Mouse (Mus musculus) ZHBTc4 (cell line): ENCODE results near the gene Atp2b2.

Experiments used
- DNase-seq: peaks from one replicate; pipeline ENCODE4 v3.0.0-alpha.2; 2011; ENCODE audit warnings: low read depth, low spot score

Gene Atp2b2

GRCm38 (mm10) chr6:113792368-113792767 lies 250.0 kb downstream of the Atp2b2 start:
- no peak for DNase-seq

DNA sequence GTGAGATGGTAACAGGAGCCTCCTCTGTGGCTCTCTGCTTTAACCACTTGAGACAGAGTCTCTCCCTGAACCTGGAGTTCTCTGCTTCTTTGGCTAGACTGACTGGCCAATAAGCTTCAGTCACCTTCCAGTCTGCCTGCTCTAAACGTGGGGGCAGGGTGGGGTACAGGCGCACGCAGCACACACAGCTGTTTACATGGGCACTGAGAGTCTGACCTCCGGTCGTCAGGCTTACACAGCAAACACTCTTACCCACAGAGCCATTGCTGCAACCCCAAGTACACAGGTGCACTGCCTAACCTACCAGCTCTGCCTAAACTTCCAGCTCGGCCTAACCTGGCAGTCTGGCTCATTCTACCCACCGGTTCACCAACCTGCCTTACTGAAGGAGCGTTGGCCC lies 251.4 kb downstream of the Atp2b2 start:
- DNase-seq, result no peak

GRCm38 (mm10) chr6:113787459-113787968 lies 254.9 kb downstream of the Atp2b2 start:
- no peak for DNase-seq

DNA sequence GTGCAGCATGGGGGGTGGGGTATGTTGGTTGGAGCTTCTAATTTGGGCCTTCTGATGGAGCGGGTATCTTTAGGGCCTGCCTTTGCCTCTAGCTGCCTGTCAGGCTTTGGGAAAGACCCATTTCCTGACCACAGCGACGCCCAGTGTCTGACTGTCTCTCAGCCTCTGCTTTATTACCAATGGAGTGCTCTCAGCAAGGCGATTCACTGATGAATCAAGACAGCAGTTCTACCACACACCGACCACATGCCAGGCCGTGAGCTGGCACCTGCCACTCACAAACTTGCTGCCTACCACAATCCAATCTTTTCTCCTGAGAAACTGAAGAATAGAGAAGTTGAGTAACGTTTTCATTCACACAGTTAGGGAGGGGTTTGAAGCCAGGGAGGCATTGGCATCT lies 256.8 kb downstream of the Atp2b2 start:
- no peak for DNase-seq

- no peak for DNase-seq
Measured at GRCm38 (mm10) chr6:113778229-113778753, 264.1 kb downstream of the Atp2b2 start.

DNA sequence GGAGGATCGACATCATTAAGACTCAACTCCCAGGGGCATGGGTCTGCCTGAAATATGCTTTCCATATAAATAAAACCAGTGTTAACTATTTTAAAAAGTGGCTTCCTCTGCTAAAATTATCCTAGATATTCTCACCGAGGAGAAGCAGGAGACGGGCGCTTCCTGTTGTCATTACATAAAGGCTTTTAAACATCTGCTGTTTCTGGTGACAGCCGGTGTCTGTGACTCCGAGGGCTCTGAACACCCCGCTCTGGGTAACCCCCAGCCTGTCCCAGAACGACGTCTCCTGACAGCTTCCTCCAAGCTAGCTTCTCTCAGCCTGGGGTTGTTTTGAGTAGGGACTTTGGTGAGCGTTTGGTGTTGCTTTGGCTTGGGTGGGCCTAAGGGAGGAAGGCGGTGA lies 273.6 kb downstream of the Atp2b2 start:
- no peak for DNase-seq

- DNase-seq, result peak; percentile 78
Measured at GRCm38 (mm10) chr6:113761644-113762043, 280.8 kb downstream of the Atp2b2 start.

GRCm38 (mm10) chr6:113749119-113749685 lies 293.2 kb downstream of the Atp2b2 start:
- DNase-seq, result no peak

GRCm38 (mm10) chr6:113748351-113748750 lies 294.1 kb downstream of the Atp2b2 start:
- DNase-seq, result peak; percentile 72

DNA sequence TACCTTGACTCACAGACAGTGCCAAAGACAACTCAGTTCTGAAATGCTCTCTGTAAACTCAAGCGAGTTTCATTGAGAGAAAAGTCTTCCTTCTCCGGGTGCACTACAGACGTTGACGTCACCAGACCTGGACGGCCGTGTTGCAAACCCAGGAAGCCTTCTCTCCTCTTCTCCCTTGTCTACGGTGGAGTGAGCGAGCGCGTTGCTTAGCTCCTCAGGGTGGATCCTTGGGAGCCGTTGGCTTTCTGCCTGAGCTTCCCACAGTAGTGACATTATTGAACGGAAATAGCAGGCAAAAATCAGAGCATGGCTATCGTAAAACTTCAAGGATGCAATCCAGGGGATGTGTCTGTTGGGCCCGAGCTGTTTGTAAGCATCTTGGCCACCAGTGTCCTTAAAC lies 295.1 kb downstream of the Atp2b2 start:
- DNase-seq, result no peak

- DNase-seq, result no peak
Measured at GRCm38 (mm10) chr6:113745117-113745516, 297.3 kb downstream of the Atp2b2 start.

- DNase-seq, result no peak
Measured at GRCm38 (mm10) chr6:113743111-113743510, 299.3 kb downstream of the Atp2b2 start.

GRCm38 (mm10) chr6:113742321-113742720 lies 300.1 kb downstream of the Atp2b2 start:
- DNase-seq, result no peak

DNA sequence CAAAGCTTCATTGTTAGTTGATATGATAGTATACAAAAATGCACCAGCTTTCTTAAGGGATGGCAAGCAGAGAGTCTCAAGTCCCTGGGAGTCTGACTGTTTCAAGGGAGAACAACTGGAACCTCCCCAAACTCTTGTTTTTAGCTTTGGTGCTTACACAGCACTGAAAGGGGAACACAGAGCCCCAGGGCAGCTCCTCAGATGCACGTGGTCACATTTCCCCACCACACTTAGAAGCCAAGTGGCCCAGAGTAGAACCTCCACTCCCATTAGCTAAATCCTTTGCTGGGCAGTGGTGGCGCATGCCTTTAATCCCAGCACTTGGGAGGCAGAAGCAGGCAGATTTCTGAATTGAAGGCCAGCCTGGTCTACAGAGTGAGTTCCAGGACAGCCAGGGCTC lies 301.0 kb downstream of the Atp2b2 start:
- no peak for DNase-seq

DNA sequence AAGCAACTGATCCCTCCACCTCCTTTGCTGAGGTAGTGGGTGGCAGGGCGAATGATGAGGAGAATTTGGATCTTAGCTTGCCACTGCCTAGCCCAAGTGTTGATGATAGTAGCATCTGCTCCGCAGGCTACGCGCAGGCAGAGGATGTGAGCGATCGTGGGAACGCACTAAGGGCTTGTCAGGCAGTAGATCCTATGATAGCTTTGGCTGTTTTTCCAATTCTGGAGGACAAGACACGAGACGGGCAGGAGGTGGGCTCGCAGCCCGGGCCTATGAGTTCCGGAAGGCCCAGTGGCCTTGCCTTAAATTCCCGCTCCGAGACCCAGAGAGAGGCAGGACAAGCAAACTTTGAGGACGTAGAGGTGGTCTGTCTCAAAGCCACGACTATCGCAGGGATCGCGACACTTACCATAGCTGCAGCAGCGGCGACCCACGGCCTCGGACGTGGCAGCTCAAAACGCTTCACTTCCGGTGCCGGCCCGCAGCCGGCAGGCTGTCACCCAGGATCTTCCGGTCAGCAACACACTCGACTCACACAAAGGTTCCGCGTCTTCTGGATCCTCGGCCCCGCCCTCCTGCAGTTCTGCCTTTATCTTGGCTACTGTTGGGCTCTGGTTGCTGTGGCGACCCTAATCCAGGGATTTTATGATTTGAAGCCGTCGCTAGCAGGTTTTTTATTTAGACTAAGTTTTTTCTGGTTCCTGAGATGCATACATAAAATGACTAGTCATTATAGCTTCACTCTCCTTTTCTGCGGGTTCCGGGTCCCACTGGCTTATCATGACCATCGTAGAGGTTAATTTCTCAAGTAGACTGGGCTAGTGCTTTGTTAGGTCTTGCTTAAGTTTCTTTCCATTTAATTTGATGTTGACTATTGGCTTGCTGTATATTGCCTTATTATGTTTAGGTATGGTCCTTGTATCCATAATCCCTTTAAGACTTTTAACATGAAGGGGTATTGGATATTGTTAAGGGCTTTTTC lies 301.9 kb downstream of the Atp2b2 start, which contains the start of gene Sec13:
Gene Sec13, minus strand, starts transcription at position 508 of the 982 bp plus-strand sequence.
- peak; percentile 95 for DNase-seq

DNA sequence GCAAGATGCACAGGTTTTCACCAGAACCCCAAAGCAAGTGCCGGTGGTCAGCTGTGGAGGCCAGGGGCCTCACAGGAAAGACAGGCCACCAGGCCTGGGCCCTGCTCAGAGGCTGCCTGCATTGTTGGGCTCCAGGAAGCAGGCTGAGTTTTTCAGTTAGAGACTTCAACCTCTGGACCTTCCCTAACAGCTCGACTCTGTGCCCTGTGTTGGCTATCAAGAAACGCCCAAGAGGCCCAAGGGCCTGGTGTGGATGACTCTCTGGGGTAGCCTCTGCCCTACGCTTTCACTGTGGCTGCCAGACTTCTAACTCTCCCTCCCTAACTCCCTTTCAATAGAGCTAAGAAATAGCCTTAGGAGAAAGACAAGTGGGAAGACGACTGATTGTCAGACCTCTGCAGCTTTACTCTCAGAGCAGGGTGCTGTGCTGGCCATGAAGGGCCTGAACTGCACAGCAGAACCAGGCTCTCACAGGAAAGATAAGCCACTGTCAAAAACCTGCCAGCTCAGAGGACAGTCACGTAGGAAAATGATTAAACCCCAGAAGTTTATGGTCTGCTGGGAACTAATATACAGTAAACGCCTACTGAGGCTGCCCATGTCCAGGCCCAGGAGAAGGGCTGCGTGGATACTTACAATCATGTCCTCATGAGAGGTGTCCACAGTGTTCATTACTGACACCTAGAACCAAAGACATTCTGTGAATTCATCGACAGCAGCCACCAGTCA lies 304.9 kb downstream of the Atp2b2 start:
- DNase-seq, result no peak

DNA sequence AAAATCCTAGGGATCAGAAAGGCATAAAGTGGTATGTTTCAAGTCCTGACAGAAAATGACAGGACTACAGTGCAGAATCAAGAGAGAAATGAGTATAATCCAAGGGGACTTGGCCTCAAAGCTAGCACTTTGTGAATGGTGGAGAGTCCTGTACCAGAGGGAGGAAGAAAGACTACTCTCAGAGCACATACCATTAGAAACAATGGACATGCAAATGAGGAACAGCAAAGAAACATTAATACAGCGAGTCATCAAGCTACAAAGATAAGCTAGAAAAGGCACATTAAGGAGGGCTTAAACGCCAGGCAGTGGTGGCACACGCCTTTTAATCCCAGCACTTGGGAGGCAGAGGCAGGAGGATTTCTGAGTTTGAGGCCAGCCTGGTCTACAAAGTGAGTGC lies 311.1 kb downstream of the Atp2b2 start:
- DNase-seq, result no peak

DNA sequence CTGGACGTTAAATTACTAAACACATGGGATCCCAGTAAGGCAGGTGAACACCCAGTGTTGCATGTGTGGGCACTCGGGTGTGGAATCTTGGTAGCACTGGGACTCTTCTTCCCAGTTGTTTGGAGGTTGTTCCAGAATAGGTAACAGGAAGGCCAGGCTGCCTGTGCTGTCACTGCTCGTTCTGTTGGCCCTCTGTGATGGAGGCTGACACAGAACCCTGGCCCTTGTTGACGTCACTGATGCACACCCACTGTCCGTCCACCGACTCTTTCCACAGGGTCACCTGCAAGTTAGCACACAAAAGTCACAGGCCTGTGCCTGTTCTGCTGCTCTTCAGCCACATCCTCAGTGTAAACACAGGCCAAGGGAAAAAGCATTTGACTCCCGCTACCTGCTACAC lies 314.2 kb downstream of the Atp2b2 start:
- DNase-seq, result no peak

- DNase-seq, result no peak
Measured at GRCm38 (mm10) chr6:113721061-113721460, 321.4 kb downstream of the Atp2b2 start.

- DNase-seq, result no peak
Measured at GRCm38 (mm10) chr6:113719878-113720277, 322.5 kb downstream of the Atp2b2 start, which contains the start of gene Ghrl. TSS of gene Ghrl (minus strand) at chr6:113719880.

DNA sequence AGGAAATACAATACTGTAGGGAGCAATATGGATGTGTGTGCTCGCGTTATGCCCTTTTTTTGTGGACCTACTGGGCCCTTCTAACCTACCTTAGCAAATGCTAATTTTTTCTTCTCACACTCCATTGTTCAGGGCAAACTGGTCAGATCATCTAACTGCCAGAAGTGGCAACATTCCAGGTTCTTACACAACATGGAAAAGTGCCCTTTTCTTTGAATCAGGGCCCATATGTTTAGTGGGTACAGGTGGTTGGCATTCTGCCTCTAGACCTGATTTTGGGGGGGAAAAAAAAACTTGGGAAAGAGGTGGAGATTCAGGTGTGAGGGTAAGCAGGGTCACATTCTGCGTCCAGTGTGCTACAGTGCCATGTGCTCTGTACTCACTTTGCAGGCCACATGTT lies 324.9 kb downstream of the Atp2b2 start:
- DNase-seq, result no peak

DNA sequence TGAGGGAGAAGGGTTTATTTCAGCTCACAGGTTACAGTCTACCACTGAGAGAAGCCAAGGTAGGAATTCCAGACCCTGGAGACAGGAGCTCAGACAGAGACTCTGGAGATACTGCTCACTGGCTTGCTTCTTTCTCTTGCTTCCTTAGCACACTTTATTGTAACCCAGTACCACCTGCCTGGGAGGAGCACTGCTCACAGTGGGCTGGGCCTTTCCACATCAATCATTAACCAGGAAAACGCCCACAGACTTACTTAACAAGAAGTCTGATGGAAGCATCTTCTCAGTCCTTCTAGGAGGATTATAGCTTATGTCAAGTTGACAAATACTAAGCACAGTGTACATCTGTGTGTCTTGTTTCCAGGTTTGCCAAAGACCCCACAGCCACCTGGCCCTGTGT lies 327.6 kb downstream of the Atp2b2 start:
- DNase-seq, result peak; percentile 34
